Mouse (Mus musculus) kidney, postnatal 14 days (tissue): ENCODE measurements around the gene Sez6l.

Source experiments
- DNase-seq: peaks from one replicate; pipeline ENCODE4 v3.0.0; 2022; ENCODE audit warnings: mixed read lengths

The Sez6l gene

GRCm38 (mm10) chr5:112491489-112491888, 85.5 kb downstream of the Sez6l start:
- DNase-seq = no peak

- no peak for DNase-seq
Observed at GRCm38 (mm10) chr5:112488101-112488776, 88.7 kb downstream of the Sez6l start.

- DNase-seq = no peak
Observed at GRCm38 (mm10) chr5:112487504-112487903, 89.5 kb downstream of the Sez6l start.

GRCm38 (mm10) chr5:112486415-112486814, 90.6 kb downstream of the Sez6l start:
- DNase-seq = peak; percentile 47

GRCm38 (mm10) chr5:112484924-112485715, 91.9 kb downstream of the Sez6l start:
- peak; percentile 11 for DNase-seq

- no peak for DNase-seq
Observed at GRCm38 (mm10) chr5:112483030-112483429, 94.0 kb downstream of the Sez6l start.

- no peak for DNase-seq
Observed at GRCm38 (mm10) chr5:112482551-112482950, 94.4 kb downstream of the Sez6l start.

GRCm38 (mm10) chr5:112481946-112482410, 95.0 kb downstream of the Sez6l start:
- DNase-seq = no peak

- DNase-seq = peak; percentile 7
Observed at GRCm38 (mm10) chr5:112473453-112473852, 103.5 kb downstream of the Sez6l start.

GRCm38 (mm10) chr5:112470144-112470543, 106.8 kb downstream of the Sez6l start:
- peak; percentile 49 for DNase-seq

- DNase-seq = no peak
Observed at GRCm38 (mm10) chr5:112468986-112469581, 107.9 kb downstream of the Sez6l start.

- DNase-seq = peak; percentile 23
Observed at GRCm38 (mm10) chr5:112466331-112466730, 110.7 kb downstream of the Sez6l start.

GRCm38 (mm10) chr5:112459903-112460302, 117.1 kb downstream of the Sez6l start:
- DNase-seq = no peak

- DNase-seq = no peak
Observed at GRCm38 (mm10) chr5:112454966-112455555, 121.9 kb downstream of the Sez6l start.

GRCm38 (mm10) chr5:112453088-112453487, 123.9 kb downstream of the Sez6l start:
- peak; percentile 9 for DNase-seq

- DNase-seq = no peak
Observed at GRCm38 (mm10) chr5:112448747-112449440, 128.1 kb downstream of the Sez6l start, which contains the start of gene Gm6588. TSS of gene Gm6588 (plus strand) at chr5:112449426.

GRCm38 (mm10) chr5:112438535-112438934, 138.4 kb downstream of the Sez6l start:
- DNase-seq = no peak

GRCm38 (mm10) chr5:112433004-112433403, 144.0 kb downstream of the Sez6l start:
- DNase-seq = peak; percentile 74

- no peak for DNase-seq
Observed at GRCm38 (mm10) chr5:112432033-112432432, 145.0 kb downstream of the Sez6l start.

- no peak for DNase-seq
Observed at GRCm38 (mm10) chr5:112431120-112431775, 145.7 kb downstream of the Sez6l start.

GRCm38 (mm10) chr5:112428944-112429343, 148.0 kb downstream of the Sez6l start:
- DNase-seq = peak; percentile 72

- peak; percentile 56 for DNase-seq
Observed at GRCm38 (mm10) chr5:112427283-112427682, 149.7 kb downstream of the Sez6l start.
